Mouse (Mus musculus) myocyte (in vitro differentiated cells): ENCODE measurements around the gene Asgr2. TPM values are rescaled to one million over a fixed set of nuclear protein-coding genes. Genes with fewer than 3 reads are reported as not detected.

ENCODE experiments used
- H3K27me3 ChIP-seq: one replicate; pipeline ENCODE4 v1.6.1; 2011; ENCODE audit not compliant: control insufficient read depth, insufficient read depth, insufficient read length
- H3K36me3 ChIP-seq: one replicate; pipeline ENCODE4 v1.6.1; 2011; ENCODE audit not compliant: control insufficient read depth, insufficient read depth
- H3K4me2 ChIP-seq: one replicate; pipeline ENCODE4 v1.6.1; 2011; ENCODE audit warnings: low read depth, control low read depth
- H3K4me3 ChIP-seq: one replicate; pipeline ENCODE4 v1.5.1; 2011; ENCODE audit warnings: mild to moderate bottlenecking, control low read depth, moderate library complexity
- H3K79me2 ChIP-seq: one replicate; pipeline ENCODE4 v1.6.1; 2011; ENCODE audit not compliant: control insufficient read depth, insufficient read depth
- H3ac ChIP-seq: one replicate; pipeline ENCODE4 v1.6.1; 2011; ENCODE audit not compliant: control insufficient read depth, insufficient read length
- CEBPB ChIP-seq: IDR thresholded peaks from 2 replicates; pipeline ENCODE4 v1.6.1; 2011; ENCODE audit warnings: mild to moderate bottlenecking, moderate library complexity; ENCODE audit not compliant: poor library complexity, insufficient read depth, severe bottlenecking
- E2F4 ChIP-seq: IDR thresholded peaks from one replicate; pipeline ENCODE4 v1.6.1; 2011; ENCODE audit warnings: mild to moderate bottlenecking, control low read depth, moderate library complexity; ENCODE audit not compliant: insufficient read depth
- MAX ChIP-seq: IDR thresholded peaks from one replicate; pipeline ENCODE4 v1.6.1; 2011; ENCODE audit warnings: low read depth, mild to moderate bottlenecking, control low read depth
- MYOD1 ChIP-seq, 3 experiments: IDR thresholded peaks; one replicate each; pipeline ENCODE4 v1.6.1; 2011; ENCODE audit warnings: control low read depth in 2 of 3, low read depth in 2 of 3, mild to moderate bottlenecking in 2 of 3, moderate library complexity in 1 of 3; ENCODE audit not compliant: insufficient read length in 2 of 3, control insufficient read depth in 1 of 3
- MYOG ChIP-seq, 3 experiments: IDR thresholded peaks; one replicate each; pipeline ENCODE4 v1.6.1; 2011; ENCODE audit warnings: control low read depth in 2 of 3, low read depth in 2 of 3, mild to moderate bottlenecking in 2 of 3; ENCODE audit not compliant: insufficient read length in 2 of 3, control insufficient read depth in 1 of 3, insufficient read depth in 1 of 3
- POLR2A ChIP-seq: IDR thresholded peaks from one replicate; pipeline ENCODE4 v1.6.1; 2011; ENCODE audit warnings: low read depth, mild to moderate bottlenecking, control low read depth, moderate library complexity; ENCODE audit not compliant: insufficient read length
- POLR2AphosphoS2 ChIP-seq: IDR thresholded peaks from one replicate; pipeline ENCODE4 v1.6.1; 2011; ENCODE audit warnings: low read depth, control low read depth; ENCODE audit not compliant: insufficient read length
- REST ChIP-seq: IDR thresholded peaks from one replicate; pipeline ENCODE4 v1.6.1; 2011; ENCODE audit warnings: mild to moderate bottlenecking, control low read depth, moderate library complexity; ENCODE audit not compliant: insufficient read depth, insufficient read length
- SRF ChIP-seq: IDR thresholded peaks from one replicate; pipeline ENCODE4 v1.6.1; 2011; ENCODE audit warnings: low read depth; ENCODE audit not compliant: control insufficient read depth, insufficient read length
- TCF12 ChIP-seq: IDR thresholded peaks from one replicate; pipeline ENCODE4 v1.6.1; 2011; ENCODE audit warnings: mild to moderate bottlenecking, control low read depth; ENCODE audit not compliant: poor library complexity, insufficient read depth, severe bottlenecking
- TCF3 ChIP-seq: IDR thresholded peaks from one replicate; pipeline ENCODE4 v1.6.1; 2011; ENCODE audit warnings: low read depth, control low read depth; ENCODE audit not compliant: insufficient read length
- USF1 ChIP-seq: IDR thresholded peaks from one replicate; pipeline ENCODE4 v1.6.1; 2011; ENCODE audit warnings: low read depth, mild to moderate bottlenecking, control low read depth, moderate library complexity
- polyA plus RNA-seq: library from polyadenylated mRNA; unstranded; fragments of >200 nt; fragmentation: generic; extraction: Trizol; gene quantifications from one replicate; pipeline ENCODE4 v1.2.1, GENCODE M21; 2012; ENCODE audit warnings: missing spikeins

The Asgr2 gene
- polyA plus RNA-seq, 1 experiment = 0.85 TPM

DNA sequence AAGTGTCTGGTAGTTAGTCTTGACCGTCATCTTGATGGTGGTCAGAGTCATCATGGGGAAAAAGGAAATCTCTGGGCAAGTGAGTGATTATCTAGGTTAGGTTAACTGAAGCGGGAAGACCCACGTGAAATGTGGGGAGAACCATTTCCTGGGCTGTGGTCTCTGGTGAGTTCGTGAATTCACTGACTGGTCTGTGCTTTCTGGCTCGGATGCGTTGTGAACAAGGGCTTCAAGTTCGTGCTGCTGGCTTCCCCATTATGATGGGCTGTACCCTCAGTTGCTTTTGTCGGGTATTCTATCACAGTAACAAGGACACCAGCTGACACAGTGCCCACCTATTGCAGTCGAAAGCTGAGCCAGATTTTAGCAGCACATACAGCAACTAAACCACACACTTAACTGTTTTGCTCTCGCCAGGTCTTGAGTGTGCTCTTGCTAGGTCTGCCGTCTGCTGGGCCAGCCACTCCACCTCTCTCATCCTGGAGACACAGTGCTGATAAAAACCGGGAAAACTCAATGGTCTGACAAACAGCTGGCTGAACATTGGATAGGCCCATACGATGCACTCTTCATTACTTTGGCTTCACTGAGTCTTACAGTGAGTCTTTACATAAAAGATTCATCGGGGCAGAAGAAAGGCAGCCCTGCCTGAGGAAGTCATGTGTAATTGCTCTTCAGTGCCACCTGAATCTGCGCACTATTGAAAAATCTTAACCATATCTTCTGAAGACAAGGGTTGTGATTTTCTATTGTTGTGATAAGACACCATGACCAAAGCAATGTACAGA, 11.4 kb upstream of the Asgr2 start:
- Histone ChIP-seq H3K27me3 (no peaks in the 10 kb centered on the region), H3ac (no peak overlapping the region), H3K79me2 (no peaks in the 10 kb centered on the region), H3K36me3 (no peaks in the 10 kb centered on the region), H3K4me3 (no peak overlapping the region), H3K4me2 (no peak overlapping the region)
- no peak for TF ChIP-seq E2F4
- no peak for TF ChIP-seq CEBPB

DNA sequence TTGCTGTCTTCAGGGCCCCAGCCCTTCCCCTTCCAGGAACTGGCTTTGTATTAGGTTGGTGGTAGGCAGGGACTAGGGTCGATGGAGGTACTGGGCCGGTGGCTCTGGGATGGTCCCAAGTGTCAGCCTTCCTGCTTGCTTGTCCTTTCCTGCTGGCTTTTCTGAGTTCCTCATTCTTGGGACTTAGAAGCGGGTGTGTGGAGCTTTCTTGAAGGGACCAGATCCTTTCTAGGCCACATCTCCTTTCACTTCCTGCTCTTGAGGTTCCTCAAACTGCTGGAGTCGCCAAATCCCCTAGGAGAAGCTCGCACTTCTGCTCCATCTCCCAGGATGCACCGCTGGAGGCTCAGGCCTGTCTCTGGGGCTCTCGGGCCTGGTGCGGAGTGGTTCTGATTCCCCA, 7.9 kb upstream of the Asgr2 start:
- H3K4me2 ChIP-seq = no peak overlapping the region
- no peaks in the 10 kb centered on the region for H3K79me2 ChIP-seq
- no peak for TF ChIP-seq CEBPB
- TF ChIP-seq E2F4 = no peak
- TF ChIP-seq SRF = no peak
- TF ChIP-seq TCF3 = no peak
- TF ChIP-seq POLR2A = no peak
- TF ChIP-seq MAX = no peak
- TF ChIP-seq REST = no peak
- no peak for TF ChIP-seq MYOD1 (IDR thresholded peaks at IDR 0.05; ENCODE audit: control insufficient read depth in 1 of 3, insufficient read length in 2 of 3, low read depth in 2 of 3)
- no peak for TF ChIP-seq MYOG (IDR thresholded peaks at IDR 0.05; ENCODE audit: control insufficient read depth in 1 of 3, insufficient read depth in 1 of 3, insufficient read length in 2 of 3, low read depth in 2 of 3)
- TF ChIP-seq USF1 = no peak
- TF ChIP-seq POLR2AphosphoS2 = no peak
- TF ChIP-seq TCF12 = no peak
- no peak overlapping the region for H3ac ChIP-seq
- no peaks in the 10 kb centered on the region for H3K27me3 ChIP-seq
- H3K36me3 ChIP-seq = no peaks in the 10 kb centered on the region
- H3K4me3 ChIP-seq = no peak overlapping the region

DNA sequence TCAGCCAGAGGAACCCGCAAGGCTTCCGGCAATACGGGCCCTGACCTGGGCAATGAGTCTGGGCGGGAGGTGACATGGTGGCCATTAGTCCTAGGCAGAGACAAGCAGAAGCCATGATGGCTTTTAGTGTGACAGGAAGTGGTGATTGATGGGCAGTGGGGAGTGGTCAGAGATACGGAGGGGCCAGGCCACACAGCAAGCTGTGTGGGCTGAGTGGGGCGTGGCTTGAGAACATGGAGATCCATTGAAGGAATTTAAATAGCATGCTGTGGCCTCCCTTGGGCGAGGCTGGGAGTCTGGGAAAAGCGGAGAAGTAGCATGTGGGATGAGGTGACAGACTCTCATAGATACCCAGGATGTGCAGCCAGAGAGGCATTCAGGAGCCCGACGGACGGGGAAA, 5.0 kb downstream of the Asgr2 start:
- Histone ChIP-seq H3K36me3 (no peaks in the 10 kb centered on the region), H3K4me2 (no peak overlapping the region), H3ac (no peak overlapping the region), H3K27me3 (no peaks in the 10 kb centered on the region), H3K4me3 (no peak overlapping the region), H3K79me2 (no peaks in the 10 kb centered on the region)
- TF ChIP-seq SRF (no peak), POLR2A (no peak), POLR2AphosphoS2 (no peak), TCF3 (no peak), MYOG (IDR thresholded peaks at IDR 0.05; ENCODE audit: control insufficient read depth in 1 of 3, insufficient read depth in 1 of 3, insufficient read length in 2 of 3, low read depth in 2 of 3) (no peak), CEBPB (no peak), MAX (no peak), USF1 (no peak), E2F4 (no peak), REST (no peak), MYOD1 (IDR thresholded peaks at IDR 0.05; ENCODE audit: control insufficient read depth in 1 of 3, insufficient read length in 2 of 3, low read depth in 2 of 3) (no peak), TCF12 (no peak)

DNA sequence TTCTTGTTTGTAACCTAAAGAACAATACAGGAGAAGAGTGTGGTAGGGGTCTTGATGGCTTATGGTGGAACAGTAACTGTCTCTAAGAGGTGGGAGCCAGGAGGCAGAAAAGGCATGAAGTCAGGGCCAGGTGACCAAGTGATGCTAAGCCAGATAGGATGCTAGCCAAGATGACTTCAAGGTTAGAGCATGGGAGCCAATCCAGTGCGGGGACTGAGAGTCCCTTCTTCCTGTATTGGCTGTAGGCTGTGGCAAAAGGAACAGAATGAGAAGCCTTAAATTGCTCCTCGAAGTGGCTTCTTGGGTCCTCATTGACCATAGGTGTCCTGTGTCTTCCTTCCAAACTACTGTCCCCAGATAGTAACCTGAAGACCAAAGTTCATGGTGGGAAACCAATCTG, 6.7 kb downstream of the Asgr2 start:
- no peaks in the 10 kb centered on the region for H3K27me3 ChIP-seq

DNA sequence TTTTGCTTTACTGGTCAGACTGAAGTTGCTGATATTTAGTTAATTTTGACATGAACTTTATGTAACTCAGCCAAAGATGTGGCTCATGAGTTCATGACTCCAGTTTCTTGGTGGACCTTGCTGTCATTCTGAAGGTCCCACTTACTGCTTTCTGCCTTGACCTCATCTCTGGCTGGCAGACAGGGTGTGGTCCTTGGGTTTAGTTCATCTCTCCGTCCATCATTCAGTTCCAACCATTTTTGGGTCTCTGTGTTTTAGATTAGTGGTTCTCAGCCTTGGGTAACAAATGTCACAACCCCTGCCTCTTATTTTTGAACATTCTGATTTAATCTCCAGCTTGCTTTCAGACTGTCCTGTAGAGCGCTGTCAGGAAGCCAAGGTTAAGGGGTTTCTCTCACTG, 7.4 kb downstream of the Asgr2 start:
- Histone ChIP-seq H3K4me2 (no peak overlapping the region), H3K4me3 (no peak overlapping the region), H3ac (no peak overlapping the region), H3K27me3 (no peaks in the 10 kb centered on the region), H3K79me2 (no peaks in the 10 kb centered on the region), H3K36me3 (no peaks in the 10 kb centered on the region)
- no peak for TF ChIP-seq POLR2AphosphoS2
- no peak for TF ChIP-seq REST
- no peak for TF ChIP-seq MAX
- TF ChIP-seq TCF3 = no peak
- no peak for TF ChIP-seq MYOG (IDR thresholded peaks at IDR 0.05; ENCODE audit: control insufficient read depth in 1 of 3, insufficient read depth in 1 of 3, insufficient read length in 2 of 3, low read depth in 2 of 3)
- no peak for TF ChIP-seq POLR2A
- no peak for TF ChIP-seq TCF12
- TF ChIP-seq E2F4 = no peak
- no peak for TF ChIP-seq MYOD1 (IDR thresholded peaks at IDR 0.05; ENCODE audit: control insufficient read depth in 1 of 3, insufficient read length in 2 of 3, low read depth in 2 of 3)
- TF ChIP-seq CEBPB = no peak
- no peak for TF ChIP-seq SRF
- no peak for TF ChIP-seq USF1

More for the DNA sequence above, 6.7 kb downstream of the Asgr2 start:
- H3ac ChIP-seq = no peak overlapping the region
- no peak overlapping the region for H3K4me3 ChIP-seq
- no peak overlapping the region for H3K4me2 ChIP-seq
- no peaks in the 10 kb centered on the region for H3K36me3 ChIP-seq
- H3K79me2 ChIP-seq = no peaks in the 10 kb centered on the region
- TF ChIP-seq SRF (no peak), TCF3 (no peak), REST (no peak), MYOD1 (IDR thresholded peaks at IDR 0.05; ENCODE audit: control insufficient read depth in 1 of 3, insufficient read length in 2 of 3, low read depth in 2 of 3) (no peak)
